Mouse (Mus musculus) ES-E14 (cell line): ENCODE data around the gene Stk10.

Experiments used
- CHD2 ChIP-seq: IDR thresholded peaks from 2 replicates; pipeline ENCODE4 v1.6.1; 2014; ENCODE audit warnings: mild to moderate bottlenecking, low read depth, low read length, inconsistent platforms
- HCFC1 ChIP-seq: IDR thresholded peaks from 2 replicates; pipeline ENCODE4 v1.6.1; 2012; ENCODE audit warnings: low read length, inconsistent platforms, borderline replicate concordance; ENCODE audit not compliant: insufficient read depth
- MAFK ChIP-seq: IDR thresholded peaks from 2 replicates; pipeline ENCODE4 v1.6.1; 2014; ENCODE audit warnings: mild to moderate bottlenecking, low read depth, low read length, inconsistent platforms; ENCODE audit not compliant: insufficient read depth

DNA sequence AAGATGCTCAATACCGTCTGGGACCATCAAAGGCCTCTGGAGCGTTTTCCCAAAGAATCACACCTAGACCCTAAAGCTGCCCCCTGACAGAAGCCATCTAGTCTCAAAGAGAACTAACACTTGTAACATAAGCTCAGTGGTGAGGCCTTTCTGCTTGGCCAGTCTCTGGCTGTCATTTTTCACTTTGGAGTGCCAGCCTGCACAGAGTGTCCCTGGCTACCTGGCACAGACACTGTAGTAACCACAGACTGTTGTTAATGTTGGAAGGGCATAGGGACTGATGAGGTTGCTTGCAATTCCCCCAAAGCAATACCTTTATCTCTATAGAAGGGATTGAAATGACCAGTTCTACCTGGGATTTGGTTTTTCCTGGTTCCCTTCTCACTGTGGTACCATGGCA lies 11.9 kb upstream of the Stk10 start:
- TF ChIP-seq MAFK (no peak), CHD2 (no peak), HCFC1 (no peak)
